Mouse (Mus musculus): ENCODE data around the gene Runx3. TPM values are rescaled to one million over a fixed set of nuclear protein-coding genes. Genes with fewer than 3 reads are reported as not detected.
A peak's percentile ranks its signal among the peaks of the same experiment; 100 is the strongest.

Runx3 gene
- total RNA-seq, 4 experiments from 2014 or later, result 0.35 to 0.69 (median 0.49) TPM

DNA sequence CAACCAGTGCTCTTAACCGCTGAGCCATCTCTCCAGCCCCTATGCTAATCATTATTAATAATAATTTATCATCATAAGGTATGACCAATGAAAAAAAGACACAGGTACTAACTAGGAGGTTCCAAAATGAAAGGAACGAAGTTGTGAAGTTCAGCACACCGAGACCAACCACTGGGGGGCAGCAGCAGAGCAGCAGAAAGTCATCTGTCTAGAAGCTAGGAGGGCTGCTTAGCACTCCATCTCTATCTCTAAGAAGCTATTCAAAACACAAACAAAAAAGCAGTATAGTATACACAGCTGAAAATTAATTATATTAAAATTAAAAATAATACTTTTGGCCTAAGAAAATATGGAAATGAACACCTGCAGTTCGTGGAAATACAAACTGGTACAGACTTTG is 99.2 kb downstream of the Runx3 start:
- peak; percentile 74 for DNase-seq (ENCODE audit: low spot score)

GRCm38 (mm10) chr4:135220641-135221040 is 100.2 kb downstream of the Runx3 start:
- no peak for DNase-seq (ENCODE audit: low spot score)

- no peak for DNase-seq (ENCODE audit: low spot score)
Measured at GRCm38 (mm10) chr4:135221632-135222407, 101.4 kb downstream of the Runx3 start.

DNA sequence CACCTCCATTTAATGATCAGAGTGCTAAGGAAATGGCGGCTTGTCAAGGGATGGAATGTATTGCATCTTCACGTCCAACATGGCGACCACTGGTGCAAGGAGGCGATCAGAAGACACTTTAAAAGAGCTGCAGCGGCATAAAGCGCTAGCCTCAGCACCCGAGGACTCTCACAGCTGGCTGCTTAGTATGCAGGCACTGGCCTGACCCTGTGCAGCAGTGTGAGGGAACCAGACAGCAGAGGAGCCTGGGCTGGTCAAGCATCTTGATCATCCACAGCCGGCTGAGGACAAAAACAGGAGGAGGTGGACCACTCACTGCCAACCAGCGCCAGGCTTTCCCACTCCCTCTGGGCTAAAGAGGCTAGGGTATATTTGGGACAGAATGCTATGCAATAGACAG is 103.4 kb downstream of the Runx3 start:
- DNase-seq (ENCODE audit: low spot score), result no peak

DNA sequence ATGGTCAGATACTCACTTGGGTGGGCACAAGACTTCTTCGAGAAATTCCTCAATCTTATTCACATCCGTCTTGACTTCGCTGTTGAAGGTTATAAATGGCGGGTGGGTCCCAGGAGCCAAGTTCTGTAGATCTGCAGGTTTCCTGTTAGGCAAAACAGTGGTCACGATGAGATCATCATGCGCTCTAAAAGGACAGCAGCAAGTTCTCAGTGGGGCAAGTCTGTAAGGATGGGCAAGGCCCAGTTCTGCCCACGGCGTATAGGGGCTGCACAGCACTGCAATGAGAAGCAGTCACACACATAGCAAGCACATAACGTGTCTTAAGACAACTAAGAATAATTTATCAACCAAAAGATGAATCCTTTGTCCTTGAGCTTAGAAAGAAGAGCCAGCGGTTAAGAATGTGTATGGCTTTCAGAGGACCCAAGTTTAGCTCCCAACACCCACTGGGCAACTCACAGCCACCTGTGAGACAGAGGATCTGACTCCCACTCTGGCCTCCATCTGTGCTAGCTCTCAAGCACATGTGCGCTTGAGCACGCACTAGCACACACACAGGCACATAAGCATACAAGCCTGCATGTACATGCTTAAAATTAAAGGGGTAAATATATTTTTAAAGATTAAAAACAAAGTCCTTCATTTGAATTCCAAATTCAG is 105.7 kb downstream of the Runx3 start:
- no peak for DNase-seq (ENCODE audit: low spot score)

Other genes starting within 250 kb of the Runx3 start
- gene Tmem50a, start 205.6 kb upstream of the Runx3 start, total RNA-seq (2022), result 10 to 100 TPM; 63.0 to 64.1 (median 63.5) TPM
- 100 to 1,000 TPM in 3 of 4 experiments, 10 to 100 TPM in 1; 97.1 to 165 (median 123) TPM for gene Rsrp1, start 197.1 kb upstream of the Runx3 start, total RNA-seq (2022)
- gene Syf2, start 189.8 kb upstream of the Runx3 start, total RNA-seq (2022), result 10 to 100 TPM; 51.6 to 66.1 (median 59.4) TPM
- 100 to 1,000 TPM; 236 to 258 (median 249) TPM for gene Clic4, start 152.2 kb downstream of the Runx3 start, total RNA-seq (2022)
- gene Srrm1, start 232.7 kb downstream of the Runx3 start, total RNA-seq (2022), result 10 to 100 TPM; 47.4 to 70.9 (median 55.8) TPM

Data from heart, adult 8-10 months (tissue).